Mouse (Mus musculus): ENCODE results near the gene Rnf11.

DNA sequence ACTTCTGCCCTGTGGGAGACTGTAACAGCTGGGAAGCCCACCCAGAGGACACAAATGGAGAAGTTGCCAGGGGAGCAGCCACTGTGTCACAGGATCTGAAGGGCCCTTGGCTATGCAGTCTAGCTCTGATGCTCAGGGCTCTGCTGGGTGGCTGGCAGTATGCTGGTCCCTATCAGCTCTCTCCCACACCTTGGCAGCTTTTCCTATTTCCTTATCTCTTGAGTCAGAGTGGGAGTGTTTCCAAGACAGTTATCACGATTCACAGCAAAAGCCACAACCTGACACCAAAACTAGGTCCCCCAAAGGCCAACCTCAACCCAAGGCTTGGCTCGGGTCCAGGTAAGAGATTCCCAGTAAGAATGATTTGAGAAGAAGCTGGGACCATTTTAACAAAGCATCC lies 39.1 kb downstream of the Rnf11 start:
- TF ChIP-seq CTCF (conservative IDR thresholded peaks at IDR 0.05; ENCODE audit: low read length) (no peak), NANOG (IDR thresholded peaks at IDR 0.05; ENCODE audit: borderline replicate concordance, low read length) (no peak), POU5F1 (IDR thresholded peaks at IDR 0.05; ENCODE audit: borderline replicate concordance, low read length) (no peak)
